Comparison of ENCODE assay signal across 11 mouse cellular contexts in genomic region chr3:49485105-49485504, GRCm38 (mm10).
A peak's percentile ranks its signal among the peaks of the same experiment; 100 is the strongest.
DNase-seq lines count a peak whose midpoint lies in the region; ATAC-seq and TF ChIP-seq lines count a peak whose summit lies in the region.
"Had no signal": no experiment of that assay in that cellular context is flagged by ENCODE, and none has a peak within 500 bp of the region (broad histone marks: within the 10 kb centered on the region; RNA-seq: fewer than 3 reads in every experiment).

No protein-coding gene starts in this region.

- H3K9me3 ChIP-seq in heart, embryonic 11.5 days (replicated peaks; ENCODE audit: control insufficient read depth, low read length) = no peaks in the 10 kb centered on the region

- no peaks in the 10 kb centered on the region for H3K4me1 ChIP-seq in heart, adult 2 months (ENCODE audit: control insufficient read depth, insufficient read depth, low read length)
- H3K4me1 ChIP-seq in heart, embryonic 11.5 days (ENCODE audit: control insufficient read depth, insufficient read depth, low read length) = no peaks in the 10 kb centered on the region
- H3K4me1 ChIP-seq in lung, adult 2 months (ENCODE audit: control insufficient read depth, insufficient read depth, low read length) = no peaks in the 10 kb centered on the region
- H3K4me1 ChIP-seq: liver, embryonic 13.5 days had no signal

- WGBS in heart, adult 2 months = 70% methylated on average over 8 of the region's 8 CpGs
- WGBS in heart, embryonic 11.5 days (ENCODE audit: insufficient replicate concordance) = 75% methylated on average over 8 of the region's 8 CpGs
- 57% methylated on average over 8 of the region's 8 CpGs for WGBS in lung, adult 2 months

- no peaks in the 10 kb centered on the region for H3K79me2 ChIP-seq in heart, adult 2 months (replicated peaks; ENCODE audit: control insufficient read depth, insufficient read depth, low read length)

- ATAC-seq in heart, embryonic 11.5 days (replicated peaks; ENCODE audit: insufficient number of reproducible peaks, low FRiP score, low TSS enrichment) = no peak
- ATAC-seq: Patski had no signal

- TF ChIP-seq POLR2A in heart, adult 2 months (IDR thresholded peaks at IDR 0.05; ENCODE audit: insufficient read depth, low read depth, low read length) = no peak
- TF ChIP-seq POLR2A in lung, adult 2 months (IDR thresholded peaks at IDR 0.05; ENCODE audit: borderline replicate concordance, extremely low read depth, low read depth, low read length) = no peak

- H3K27ac ChIP-seq in heart, adult 2 months = peak overlapping the region; percentile 47
- no peak overlapping the region for H3K27ac ChIP-seq in heart, embryonic 11.5 days (ENCODE audit: low read depth, low read length)
- H3K27ac ChIP-seq: liver, embryonic 13.5 days had no signal

- no peak overlapping the region for H3K4me2 ChIP-seq in heart, embryonic 11.5 days
- H3K4me2 ChIP-seq: liver, embryonic 13.5 days had no signal

- H3K36me3 ChIP-seq in heart, adult 2 months (ENCODE audit: control insufficient read depth, insufficient read depth, low read length) = no peaks in the 10 kb centered on the region
- no peaks in the 10 kb centered on the region for H3K36me3 ChIP-seq in heart, embryonic 11.5 days (ENCODE audit: control insufficient read depth, insufficient read depth, low read length)
- H3K36me3 ChIP-seq: liver, embryonic 13.5 days had no signal

- H3K4me3 ChIP-seq in heart, adult 2 months = no peak overlapping the region
- H3K4me3 ChIP-seq in heart, embryonic 11.5 days (ENCODE audit: low read depth, low read length) = no peak overlapping the region
- H3K4me3 ChIP-seq in lung, adult 2 months (replicated peaks; ENCODE audit: extremely low read depth, low read depth, low read length) = no peak overlapping the region
- H3K4me3 ChIP-seq: liver, embryonic 13.5 days had no signal

- no peaks in the 10 kb centered on the region for H3K27me3 ChIP-seq in heart, adult 2 months (ENCODE audit: control insufficient read depth, insufficient read depth, low read length)
- H3K27me3 ChIP-seq in heart, embryonic 11.5 days (ENCODE audit: control insufficient read depth, insufficient read depth, low read length) = no peaks in the 10 kb centered on the region
- H3K27me3 ChIP-seq: liver, embryonic 13.5 days; Patski had no signal

- intact Hi-C loops in heart, adult 2 months (cut with DNase I) = no loop called here

- no peak for TF ChIP-seq CTCF in heart, adult 2 months (IDR thresholded peaks at IDR 0.05)
- no peak for TF ChIP-seq CTCF in lung, adult 2 months (IDR thresholded peaks at IDR 0.05; ENCODE audit: insufficient read depth, low read length)

- H3K9ac ChIP-seq in heart, adult 2 months (ENCODE audit: low read depth, low read length) = no peak overlapping the region
- no peak overlapping the region for H3K9ac ChIP-seq in heart, embryonic 11.5 days (ENCODE audit: low read depth, low read length)
- H3K9ac ChIP-seq: liver, embryonic 13.5 days had no signal

- TF ChIP-seq EP300 in heart, adult 2 months (IDR thresholded peaks at IDR 0.05; ENCODE audit: insufficient read depth, low read depth, low read length) = no peak

- DNase-seq in heart, adult 2 months = peak; percentile 19 to 30
- DNase-seq in NIH3T3 (ENCODE audit: low read depth) = peak; percentile 92
- DNase-seq in forelimb bud, embryonic 11.5 days (ENCODE audit: low read depth, low spot score) = peak; percentile 36
- DNase-seq in lung, adult 2 months = peak; percentile 9
- no peak for DNase-seq in testis, postnatal 10 days (ENCODE audit: low spot score)
- no peak for DNase-seq in left cerebral cortex, adult 8-10 months (ENCODE audit: low spot score in 2 of 2)
- DNase-seq in left cerebral cortex, adult 9 months (ENCODE audit: low spot score in 2 of 2) = no peak
- DNase-seq: cerebellum, adult 9-11 months; liver, embryonic 13.5 days had no signal

Comparison
In these comparisons a context has a peak if more than half of its experiments do, and no peak if none do; other contexts are left out.
1. DNase-seq: peak in heart, adult 2 months (2 of 2), NIH3T3 (single experiment), forelimb bud, embryonic 11.5 days (single experiment) and lung, adult 2 months (single experiment); none in testis, postnatal 10 days (single experiment), left cerebral cortex, adult 8-10 months (0 of 2) and left cerebral cortex, adult 9 months (0 of 2).